Mouse (Mus musculus): ENCODE data around the gene Bcar1. TPM values are rescaled to one million over a fixed set of nuclear protein-coding genes. Genes with fewer than 3 reads are reported as not detected.

Bcar1 gene
- polyA plus RNA-seq, 1 experiment = 14.0 TPM

- no peak for DNase-seq
- H3K4me3 ChIP-seq (ENCODE audit: control insufficient read depth, insufficient read depth, low read length) = no peak overlapping the region
- no peaks in the 10 kb centered on the region for H3K27me3 ChIP-seq (ENCODE audit: control insufficient read depth, insufficient read depth, low read length)
- H3K4me1 ChIP-seq (replicated peaks; ENCODE audit: control insufficient read depth, insufficient read depth, low read length) = no peaks in the 10 kb centered on the region
- no peaks in the 10 kb centered on the region for H3K36me3 ChIP-seq (ENCODE audit: control insufficient read depth, insufficient read depth, low read length)
- TF ChIP-seq POLR2A (IDR thresholded peaks at IDR 0.05; ENCODE audit: control insufficient read depth, extremely low read depth, insufficient read depth, low read length, poor library complexity) = no peak
- no peak for TF ChIP-seq CTCF (IDR thresholded peaks at IDR 0.05; ENCODE audit: borderline replicate concordance, control insufficient read depth, extremely low read depth, insufficient read depth, low read length, poor library complexity)
- H3K27ac ChIP-seq (ENCODE audit: control insufficient read depth, insufficient read depth, low read length) = no peak overlapping the region
- WGBS = 86% methylated on average over 9 of the region's 9 CpGs
These were observed 42.2 kb downstream of the Bcar1 start for GRCm38 (mm10) chr8:111701380-111701779.

- Histone ChIP-seq H3K4me1 (replicated peaks; ENCODE audit: control insufficient read depth, insufficient read depth, low read length) (no peaks in the 10 kb centered on the region), H3K36me3 (ENCODE audit: control insufficient read depth, insufficient read depth, low read length) (no peaks in the 10 kb centered on the region), H3K27ac (ENCODE audit: control insufficient read depth, insufficient read depth, low read length) (no peak overlapping the region), H3K27me3 (ENCODE audit: control insufficient read depth, insufficient read depth, low read length) (no peaks in the 10 kb centered on the region), H3K4me3 (ENCODE audit: control insufficient read depth, insufficient read depth, low read length) (no peak overlapping the region)
- TF ChIP-seq CTCF (IDR thresholded peaks at IDR 0.05; ENCODE audit: borderline replicate concordance, control insufficient read depth, extremely low read depth, insufficient read depth, low read length, poor library complexity) = no peak
- DNase-seq = no peak
- 95% methylated on average over 5 of the region's 5 CpGs for WGBS
These were observed 42.9 kb downstream of the Bcar1 start for GRCm38 (mm10) chr8:111700740-111701139.

- TF ChIP-seq CTCF (IDR thresholded peaks at IDR 0.05; ENCODE audit: borderline replicate concordance, control insufficient read depth, extremely low read depth, insufficient read depth, low read length, poor library complexity) (no peak), POLR2A (IDR thresholded peaks at IDR 0.05; ENCODE audit: control insufficient read depth, extremely low read depth, insufficient read depth, low read length, poor library complexity) (no peak)
- Histone ChIP-seq H3K36me3 (ENCODE audit: control insufficient read depth, insufficient read depth, low read length) (no peaks in the 10 kb centered on the region), H3K27ac (ENCODE audit: control insufficient read depth, insufficient read depth, low read length) (no peak overlapping the region), H3K4me3 (ENCODE audit: control insufficient read depth, insufficient read depth, low read length) (no peak overlapping the region), H3K27me3 (ENCODE audit: control insufficient read depth, insufficient read depth, low read length) (no peaks in the 10 kb centered on the region), H3K4me1 (replicated peaks; ENCODE audit: control insufficient read depth, insufficient read depth, low read length) (no peaks in the 10 kb centered on the region)
- DNase-seq = no peak
- WGBS = 77% methylated on average over 3 of the region's 3 CpGs
These were observed 43.4 kb downstream of the Bcar1 start for GRCm38 (mm10) chr8:111700201-111700600.

GRCm38 (mm10) chr8:111699035-111699434, 44.6 kb downstream of the Bcar1 start:
- TF ChIP-seq CTCF (IDR thresholded peaks at IDR 0.05; ENCODE audit: borderline replicate concordance, control insufficient read depth, extremely low read depth, insufficient read depth, low read length, poor library complexity) = no peak
- no peak for TF ChIP-seq POLR2A (IDR thresholded peaks at IDR 0.05; ENCODE audit: control insufficient read depth, extremely low read depth, insufficient read depth, low read length, poor library complexity)
- H3K27me3 ChIP-seq (ENCODE audit: control insufficient read depth, insufficient read depth, low read length) = no peaks in the 10 kb centered on the region
- WGBS = 12% methylated on average over 1 of the region's 1 CpGs

GRCm38 (mm10) chr8:111697655-111698054, 46.0 kb downstream of the Bcar1 start:
- Histone ChIP-seq H3K27ac (ENCODE audit: control insufficient read depth, insufficient read depth, low read length) (no peak overlapping the region), H3K4me3 (ENCODE audit: control insufficient read depth, insufficient read depth, low read length) (no peak overlapping the region), H3K36me3 (ENCODE audit: control insufficient read depth, insufficient read depth, low read length) (no peaks in the 10 kb centered on the region), H3K27me3 (ENCODE audit: control insufficient read depth, insufficient read depth, low read length) (no peaks in the 10 kb centered on the region), H3K4me1 (replicated peaks; ENCODE audit: control insufficient read depth, insufficient read depth, low read length) (no peaks in the 10 kb centered on the region)
- DNase-seq = no peak
- TF ChIP-seq CTCF (IDR thresholded peaks at IDR 0.05; ENCODE audit: borderline replicate concordance, control insufficient read depth, extremely low read depth, insufficient read depth, low read length, poor library complexity) (no peak), POLR2A (IDR thresholded peaks at IDR 0.05; ENCODE audit: control insufficient read depth, extremely low read depth, insufficient read depth, low read length, poor library complexity) (no peak)
- 83% methylated on average over 10 of the region's 10 CpGs for WGBS

More at GRCm38 (mm10) chr8:111699035-111699434, 44.6 kb downstream of the Bcar1 start:
- no peak overlapping the region for H3K4me3 ChIP-seq (ENCODE audit: control insufficient read depth, insufficient read depth, low read length)
- H3K27ac ChIP-seq (ENCODE audit: control insufficient read depth, insufficient read depth, low read length) = no peak overlapping the region
- DNase-seq = no peak
- no peaks in the 10 kb centered on the region for H3K36me3 ChIP-seq (ENCODE audit: control insufficient read depth, insufficient read depth, low read length)
- H3K4me1 ChIP-seq (replicated peaks; ENCODE audit: control insufficient read depth, insufficient read depth, low read length) = no peaks in the 10 kb centered on the region

- no peaks in the 10 kb centered on the region for H3K36me3 ChIP-seq (ENCODE audit: control insufficient read depth, insufficient read depth, low read length)
- no peaks in the 10 kb centered on the region for H3K4me1 ChIP-seq (replicated peaks; ENCODE audit: control insufficient read depth, insufficient read depth, low read length)
- no peak overlapping the region for H3K27ac ChIP-seq (ENCODE audit: control insufficient read depth, insufficient read depth, low read length)
- DNase-seq = no peak
- TF ChIP-seq POLR2A (IDR thresholded peaks at IDR 0.05; ENCODE audit: control insufficient read depth, extremely low read depth, insufficient read depth, low read length, poor library complexity) = no peak
- no peak for TF ChIP-seq CTCF (IDR thresholded peaks at IDR 0.05; ENCODE audit: borderline replicate concordance, control insufficient read depth, extremely low read depth, insufficient read depth, low read length, poor library complexity)
- H3K4me3 ChIP-seq (ENCODE audit: control insufficient read depth, insufficient read depth, low read length) = no peak overlapping the region
- no peaks in the 10 kb centered on the region for H3K27me3 ChIP-seq (ENCODE audit: control insufficient read depth, insufficient read depth, low read length)
- WGBS = 45% methylated on average over 7 of the region's 7 CpGs
These were observed 48.2 kb downstream of the Bcar1 start for GRCm38 (mm10) chr8:111695441-111695840.

- H3K27me3 ChIP-seq (ENCODE audit: control insufficient read depth, insufficient read depth, low read length) = no peaks in the 10 kb centered on the region
- H3K27ac ChIP-seq (ENCODE audit: control insufficient read depth, insufficient read depth, low read length) = no peak overlapping the region
- TF ChIP-seq CTCF (IDR thresholded peaks at IDR 0.05; ENCODE audit: borderline replicate concordance, control insufficient read depth, extremely low read depth, insufficient read depth, low read length, poor library complexity) = no peak
- no peak for TF ChIP-seq POLR2A (IDR thresholded peaks at IDR 0.05; ENCODE audit: control insufficient read depth, extremely low read depth, insufficient read depth, low read length, poor library complexity)
- no peaks in the 10 kb centered on the region for H3K36me3 ChIP-seq (ENCODE audit: control insufficient read depth, insufficient read depth, low read length)
- H3K4me1 ChIP-seq (replicated peaks; ENCODE audit: control insufficient read depth, insufficient read depth, low read length) = no peaks in the 10 kb centered on the region
- WGBS = 79% methylated on average over 6 of the region's 6 CpGs
- DNase-seq = no peak
- H3K4me3 ChIP-seq (ENCODE audit: control insufficient read depth, insufficient read depth, low read length) = no peak overlapping the region
These were observed 50.3 kb downstream of the Bcar1 start for GRCm38 (mm10) chr8:111693261-111693741.
